Mouse (Mus musculus): ENCODE results near the gene Hist2h2ac. TPM values are rescaled to one million over a fixed set of nuclear protein-coding genes. Genes with fewer than 3 reads are reported as not detected.
"Not testable (repeated sequence)": the region's sequence is repeated elsewhere in the genome, so short reads cannot be mapped to it uniquely, and the experiment has no call there.

The Hist2h2ac gene
- total RNA-seq (2022) = 10 to 100 TPM in 2 of 4 experiments, 1 to 10 TPM in 2; 4.4 to 13.7 (median 9.9) TPM

GRCm38 (mm10) chr3:96220765-96221639 is at the start of gene Hist2h2ac, which contains the start of gene Hist2h2be:
Hist2h2ac (minus strand) TSS chr3:96220880.
Hist2h2be (plus strand) TSS chr3:96221119.
- peak; percentile 72 to 75 for DNase-seq (ENCODE audit: low spot score in 2 of 2)

GRCm38 (mm10) chr3:96269511-96270474 is 49.1 kb upstream of the Hist2h2ac start, which contains the start of gene Hist2h2bb:
Hist2h2bb (plus strand) TSS chr3:96269752.
- DNase-seq (ENCODE audit: low spot score in 2 of 2) = peak; percentile 82 to 89

GRCm38 (mm10) chr3:96268776-96269378 is 48.2 kb upstream of the Hist2h2ac start:
- not testable (repeated sequence) for DNase-seq (ENCODE audit: low spot score in 2 of 2)

GRCm38 (mm10) chr3:96268051-96268775 is 47.5 kb upstream of the Hist2h2ac start, which contains the start of gene Hist2h3b:
Hist2h3b (plus strand) TSS chr3:96268654.
- peak; percentile 46 to 62 for DNase-seq (ENCODE audit: low spot score in 2 of 2)

- DNase-seq (ENCODE audit: low spot score in 2 of 2) = no peak
Measured at GRCm38 (mm10) chr3:96267541-96267940, 46.9 kb upstream of the Hist2h2ac start.

- DNase-seq (ENCODE audit: low spot score in 2 of 2) = no peak
Measured at GRCm38 (mm10) chr3:96266132-96266710, 45.5 kb upstream of the Hist2h2ac start.

- no peak for DNase-seq (ENCODE audit: low spot score in 2 of 2)
Measured at GRCm38 (mm10) chr3:96264404-96264949, 43.8 kb upstream of the Hist2h2ac start.

GRCm38 (mm10) chr3:96263558-96264403 is 43.1 kb upstream of the Hist2h2ac start:
- peak; percentile 25 to 27 for DNase-seq (ENCODE audit: low spot score in 2 of 2)

- peak; percentile 93 for DNase-seq (ENCODE audit: low spot score in 2 of 2)
Measured at GRCm38 (mm10) chr3:96262979-96263550, 42.4 kb upstream of the Hist2h2ac start, which contains the start of gene Hist2h4. Hist2h4 (minus strand) TSS chr3:96263311.

- peak; percentile 77 to 81 for DNase-seq (ENCODE audit: low spot score in 2 of 2)
Measured at GRCm38 (mm10) chr3:96262216-96262875, 41.7 kb upstream of the Hist2h2ac start.

GRCm38 (mm10) chr3:96261623-96262022 is 40.9 kb upstream of the Hist2h2ac start:
- DNase-seq (ENCODE audit: low spot score in 2 of 2) = no peak

GRCm38 (mm10) chr3:96260220-96260619 is 39.5 kb upstream of the Hist2h2ac start:
- DNase-seq (ENCODE audit: low spot score in 2 of 2) = no peak

- no peak for DNase-seq (ENCODE audit: low spot score in 2 of 2)
Measured at GRCm38 (mm10) chr3:96257190-96257589, 36.5 kb upstream of the Hist2h2ac start.

GRCm38 (mm10) chr3:96255926-96256593 is 35.4 kb upstream of the Hist2h2ac start:
- no peak for DNase-seq (ENCODE audit: low spot score in 2 of 2)

- no peak for DNase-seq (ENCODE audit: low spot score in 2 of 2)
Measured at GRCm38 (mm10) chr3:96254683-96255355, 34.1 kb upstream of the Hist2h2ac start.

GRCm38 (mm10) chr3:96251787-96252186 is 31.1 kb upstream of the Hist2h2ac start:
- DNase-seq (ENCODE audit: low spot score in 2 of 2) = no peak

- DNase-seq (ENCODE audit: low spot score in 2 of 2) = no peak
Measured at GRCm38 (mm10) chr3:96250890-96251289, 30.2 kb upstream of the Hist2h2ac start.

All from gastrocnemius, adult 8-10 months (tissue).